Mouse (Mus musculus): ENCODE results near the gene Cd300ld. TPM values are rescaled to one million over a fixed set of nuclear protein-coding genes. Genes with fewer than 3 reads are reported as not detected.
"Not testable (repeated sequence)": the region's sequence is repeated elsewhere in the genome, so short reads cannot be mapped to it uniquely, and the experiment has no call there.

Cd300ld gene
- not detected in 2 replicates for total RNA-seq (2014; fragmentation: Nextera tagmentation)
- total RNA-seq (2017): 0.27 and 0.52 TPM in 2 replicates
- polyA plus RNA-seq (2012): not detected in 2 replicates

- Histone ChIP-seq H3K4me3 (ENCODE audit: low read depth, low read length) (no peak within 1 kb of the TSS), H3K27me3 (ENCODE audit: insufficient read depth, low read length) (no peaks in the 10 kb centered on the region), H3K9me3 (replicated peaks) (peaks cover 5% of the 10 kb centered on the region; the same call in 1 of the 2 replicates), H3K4me1 (ENCODE audit: insufficient read depth, low read depth, low read length) (no peaks in the 10 kb centered on the region), H3K36me3 (replicated peaks) (no peaks in the 10 kb centered on the region)
- ATAC-seq (ENCODE audit: extremely low read depth, insufficient number of reproducible peaks, low FRiP score, poor library complexity, severe bottlenecking) (no peak), DNase-seq (ENCODE audit: low spot score) (no peak)
- TF ChIP-seq POLR2AphosphoS5 (IDR thresholded peaks at IDR 0.05; ENCODE audit: insufficient replicate concordance, low read depth, low read length) (no peak), GATA1 (IDR thresholded peaks at IDR 0.05; ENCODE audit: borderline replicate concordance, low read length) (no peak), CTCF (IDR thresholded peaks at IDR 0.05; ENCODE audit: low read depth, low read length) (no peak), TAL1 (conservative IDR thresholded peaks at IDR 0.05; ENCODE audit: low read depth, low read length) (no peak), GATA2 (IDR thresholded peaks at IDR 0.05; ENCODE audit: borderline replicate concordance, low read depth, low read length) (no peak)
These were observed at the start of gene Cd300ld for GRCm38 (mm10) chr11:114989793-114990192. TSS of gene Cd300ld (minus strand) at chr11:114989922.

DNA sequence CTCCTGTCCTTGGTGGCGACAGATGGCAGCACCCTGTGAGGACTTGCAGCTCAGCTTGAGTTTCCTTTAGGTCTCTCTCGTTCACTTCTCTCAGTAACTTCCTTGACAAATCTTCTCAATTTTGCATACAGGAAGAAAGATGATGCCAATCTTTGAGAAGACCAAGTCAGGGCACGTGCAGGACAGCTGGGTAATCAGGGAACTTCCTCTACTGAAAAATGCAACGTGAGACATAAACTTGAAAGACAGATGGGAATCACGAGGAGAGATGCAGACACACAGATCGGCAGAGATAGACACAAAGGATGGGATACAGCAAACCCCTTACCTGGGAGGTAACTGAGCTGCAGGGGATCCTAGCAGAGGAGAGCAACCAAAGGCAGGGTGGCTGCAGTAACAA lies 47.9 kb upstream of the Cd300ld start, which contains the start of gene Cd300ld5:
Gene Cd300ld5, minus strand, starts transcription at position 101 of the 400 bp plus-strand sequence.
- H3K9me3 ChIP-seq (replicated peaks); H3K27me3 ChIP-seq (ENCODE audit: insufficient read depth, low read length); H3K4me3 ChIP-seq (ENCODE audit: low read depth, low read length); H3K4me1 ChIP-seq (ENCODE audit: insufficient read depth, low read depth, low read length); H3K36me3 ChIP-seq (replicated peaks); ATAC-seq (ENCODE audit: extremely low read depth, insufficient number of reproducible peaks, low FRiP score, poor library complexity, severe bottlenecking); DNase-seq (ENCODE audit: low spot score): not testable (repeated sequence)

DNA sequence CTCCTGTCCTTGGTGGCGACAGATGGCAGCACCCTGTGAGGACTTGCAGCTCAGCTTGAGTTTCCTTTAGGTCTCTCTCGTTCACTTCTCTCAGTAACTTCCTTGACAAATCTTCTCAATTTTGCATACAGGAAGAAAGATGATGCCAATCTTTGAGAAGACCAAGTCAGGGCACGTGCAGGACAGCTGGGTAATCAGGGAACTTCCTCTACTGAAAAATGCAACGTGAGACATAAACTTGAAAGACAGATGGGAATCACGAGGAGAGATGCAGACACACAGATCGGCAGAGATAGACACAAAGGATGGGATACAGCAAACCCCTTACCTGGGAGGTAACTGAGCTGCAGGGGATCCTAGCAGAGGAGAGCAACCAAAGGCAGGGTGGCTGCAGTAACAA lies 37.2 kb upstream of the Cd300ld start, which contains the start of gene Cd300ld4:
Gene Cd300ld4, minus strand, starts transcription at position 101 of the 400 bp plus-strand sequence.
- not testable (repeated sequence) for H3K9me3 ChIP-seq (replicated peaks)

DNA sequence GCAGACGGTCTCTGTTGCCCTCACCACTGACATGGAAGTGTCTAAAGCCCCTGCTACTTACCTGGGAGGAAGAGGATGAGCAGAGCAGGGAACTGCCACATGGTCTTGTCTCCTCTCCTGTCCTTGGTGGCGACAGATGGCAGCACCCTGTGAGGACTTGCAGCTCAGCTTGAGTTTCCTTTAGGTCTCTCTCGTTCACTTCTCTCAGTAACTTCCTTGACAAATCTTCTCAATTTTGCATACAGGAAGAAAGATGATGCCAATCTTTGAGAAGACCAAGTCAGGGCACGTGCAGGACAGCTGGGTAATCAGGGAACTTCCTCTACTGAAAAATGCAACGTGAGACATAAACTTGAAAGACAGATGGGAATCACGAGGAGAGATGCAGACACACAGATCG lies 26.4 kb upstream of the Cd300ld start, which contains the start of gene Cd300ld2:
Gene Cd300ld2, minus strand, starts transcription at position 101 of the 400 bp plus-strand sequence.
- H3K36me3 ChIP-seq (replicated peaks); H3K4me3 ChIP-seq (ENCODE audit: low read depth, low read length); DNase-seq (ENCODE audit: low spot score); H3K27me3 ChIP-seq (ENCODE audit: insufficient read depth, low read length); H3K4me1 ChIP-seq (ENCODE audit: insufficient read depth, low read depth, low read length); H3K9me3 ChIP-seq (replicated peaks); ATAC-seq (ENCODE audit: extremely low read depth, insufficient number of reproducible peaks, low FRiP score, poor library complexity, severe bottlenecking): not testable (repeated sequence)

More for the DNA sequence above, 37.2 kb upstream of the Cd300ld start, which contains the start of gene Cd300ld4:
- not testable (repeated sequence) for H3K4me1 ChIP-seq (ENCODE audit: insufficient read depth, low read depth, low read length); H3K36me3 ChIP-seq (replicated peaks); DNase-seq (ENCODE audit: low spot score); H3K4me3 ChIP-seq (ENCODE audit: low read depth, low read length); ATAC-seq (ENCODE audit: extremely low read depth, insufficient number of reproducible peaks, low FRiP score, poor library complexity, severe bottlenecking); H3K27me3 ChIP-seq (ENCODE audit: insufficient read depth, low read length)

DNA sequence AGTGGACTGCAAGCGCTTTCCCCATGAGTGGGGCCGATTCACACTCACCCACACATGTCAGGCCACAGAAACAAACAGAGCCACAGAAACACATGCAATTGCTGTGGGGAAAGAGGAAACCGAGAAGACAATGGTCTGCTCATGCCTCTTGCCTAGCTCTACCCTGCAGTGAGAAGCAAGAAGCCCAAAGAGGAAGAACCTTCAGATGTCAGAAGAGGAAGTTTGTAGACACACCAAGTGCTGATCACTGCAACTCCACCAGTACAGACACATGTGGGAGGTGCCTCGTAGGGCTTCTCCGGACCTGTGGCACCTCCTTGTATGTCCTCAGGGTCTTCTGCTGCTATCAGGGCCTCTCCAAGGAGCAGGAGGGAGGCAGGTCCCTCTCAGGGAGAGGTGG lies 14.3 kb upstream of the Cd300ld start:
- no peak for DNase-seq (ENCODE audit: low spot score)
- Histone ChIP-seq H3K27me3 (ENCODE audit: insufficient read depth, low read length) (no peaks in the 10 kb centered on the region), H3K4me1 (ENCODE audit: insufficient read depth, low read depth, low read length) (no peaks in the 10 kb centered on the region), H3K9me3 (replicated peaks) (peaks cover 8% of the 10 kb centered on the region), H3K36me3 (replicated peaks) (no peaks in the 10 kb centered on the region), H3K4me3 (ENCODE audit: low read depth, low read length) (no peak overlapping the region)
- TF ChIP-seq GATA2 (IDR thresholded peaks at IDR 0.05; ENCODE audit: borderline replicate concordance, low read depth, low read length) (no peak), POLR2AphosphoS5 (IDR thresholded peaks at IDR 0.05; ENCODE audit: insufficient replicate concordance, low read depth, low read length) (no peak), GATA1 (IDR thresholded peaks at IDR 0.05; ENCODE audit: borderline replicate concordance, low read length) (no peak), CTCF (IDR thresholded peaks at IDR 0.05; ENCODE audit: low read depth, low read length) (no peak), TAL1 (conservative IDR thresholded peaks at IDR 0.05; ENCODE audit: low read depth, low read length) (no peak)
- ATAC-seq (ENCODE audit: extremely low read depth, insufficient number of reproducible peaks, low FRiP score, poor library complexity, severe bottlenecking): no peak

GRCm38 (mm10) chr11:115001474-115002040 lies 11.8 kb upstream of the Cd300ld start, which contains the start of gene Cd300c2:
TSS of gene Cd300c2 (minus strand) at chr11:115001880.
- peaks cover 12% of the 10 kb centered on the region for H3K9me3 ChIP-seq (replicated peaks)
- H3K4me1 ChIP-seq (ENCODE audit: insufficient read depth, low read depth, low read length): no peaks in the 10 kb centered on the region
- ATAC-seq (ENCODE audit: extremely low read depth, insufficient number of reproducible peaks, low FRiP score, poor library complexity, severe bottlenecking) (no peak), DNase-seq (ENCODE audit: low spot score) (no peak)
- H3K4me3 ChIP-seq (ENCODE audit: low read depth, low read length): no peak within 1 kb of the TSS
- H3K36me3 ChIP-seq (replicated peaks): no peaks in the 10 kb centered on the region
- TF ChIP-seq POLR2AphosphoS5 (IDR thresholded peaks at IDR 0.05; ENCODE audit: insufficient replicate concordance, low read depth, low read length): no peak
- TF ChIP-seq TAL1 (conservative IDR thresholded peaks at IDR 0.05; ENCODE audit: low read depth, low read length): no peak
- TF ChIP-seq GATA1 (IDR thresholded peaks at IDR 0.05; ENCODE audit: borderline replicate concordance, low read length): no peak
- no peak for TF ChIP-seq CTCF (IDR thresholded peaks at IDR 0.05; ENCODE audit: low read depth, low read length)
- TF ChIP-seq GATA2 (IDR thresholded peaks at IDR 0.05; ENCODE audit: borderline replicate concordance, low read depth, low read length): no peak
- H3K27me3 ChIP-seq (ENCODE audit: insufficient read depth, low read length): no peaks in the 10 kb centered on the region

DNA sequence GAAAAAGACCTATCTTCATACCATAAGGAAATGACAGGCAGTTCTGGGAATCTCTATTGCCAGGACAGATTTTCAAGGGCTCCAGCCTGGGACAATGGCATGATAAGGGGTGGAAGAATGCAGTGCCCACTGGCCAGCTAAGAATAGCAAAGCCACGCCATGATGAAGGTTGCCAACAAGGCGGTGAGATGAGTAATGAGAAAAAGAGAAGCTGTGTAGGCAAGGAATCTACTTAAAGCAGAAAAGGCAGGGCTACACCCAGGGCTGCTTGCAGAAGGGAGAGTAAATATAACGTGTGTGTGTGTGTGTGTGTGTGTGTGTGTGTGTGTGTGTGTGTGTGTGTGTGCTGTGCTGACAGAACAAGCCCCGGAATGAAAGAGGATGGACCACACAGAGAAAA lies 7.9 kb downstream of the Cd300ld start:
- DNase-seq (ENCODE audit: low spot score) (no peak), ATAC-seq (ENCODE audit: extremely low read depth, insufficient number of reproducible peaks, low FRiP score, poor library complexity, severe bottlenecking) (no peak)
- H3K36me3 ChIP-seq (replicated peaks): no peaks in the 10 kb centered on the region
- peaks cover 5% of the 10 kb centered on the region; the same call in 1 of the 2 replicates for H3K9me3 ChIP-seq (replicated peaks)
- H3K4me1 ChIP-seq (ENCODE audit: insufficient read depth, low read depth, low read length): no peaks in the 10 kb centered on the region
- H3K27me3 ChIP-seq (ENCODE audit: insufficient read depth, low read length): no peaks in the 10 kb centered on the region
- no peak overlapping the region for H3K4me3 ChIP-seq (ENCODE audit: low read depth, low read length)
- TF ChIP-seq GATA2 (IDR thresholded peaks at IDR 0.05; ENCODE audit: borderline replicate concordance, low read depth, low read length): no peak
- TF ChIP-seq GATA1 (IDR thresholded peaks at IDR 0.05; ENCODE audit: borderline replicate concordance, low read length): no peak
- no peak for TF ChIP-seq CTCF (IDR thresholded peaks at IDR 0.05; ENCODE audit: low read depth, low read length)
- no peak for TF ChIP-seq TAL1 (conservative IDR thresholded peaks at IDR 0.05; ENCODE audit: low read depth, low read length)
- no peak for TF ChIP-seq POLR2AphosphoS5 (IDR thresholded peaks at IDR 0.05; ENCODE audit: insufficient replicate concordance, low read depth, low read length)

Data from G1E (cell line).